Mouse (Mus musculus) 416B (cell line): ENCODE data around the gene Sec23a.
"Not testable (repeated sequence)": the region's sequence is repeated elsewhere in the genome, so short reads cannot be mapped to it uniquely, and the experiment has no call there.

ENCODE experiments used
- DNase-seq: peaks from one replicate; pipeline ENCODE4 v3.0.0; 2011; ENCODE audit warnings: low read depth

Sec23a gene

GRCm38 (mm10) chr12:59011844-59012709 lies at the start of gene Sec23a:
Sec23a (minus strand) TSS chr12:59012017.
- DNase-seq: peak; percentile 99

- peak; percentile 84 for DNase-seq
These were observed 49.3 kb upstream of the Sec23a start, which contains the start of gene Trappc6b for GRCm38 (mm10) chr12:59060993-59061595. Trappc6b (minus strand) TSS chr12:59061472.

GRCm38 (mm10) chr12:59060322-59060721 lies 48.5 kb upstream of the Sec23a start:
- peak; percentile 54 for DNase-seq

GRCm38 (mm10) chr12:59058242-59058641 lies 46.4 kb upstream of the Sec23a start:
- not testable (repeated sequence) for DNase-seq

GRCm38 (mm10) chr12:59056222-59056621 lies 44.4 kb upstream of the Sec23a start:
- no peak for DNase-seq

GRCm38 (mm10) chr12:59055196-59055850 lies 43.5 kb upstream of the Sec23a start:
- no peak for DNase-seq

GRCm38 (mm10) chr12:59053976-59054375 lies 42.2 kb upstream of the Sec23a start:
- DNase-seq: no peak

GRCm38 (mm10) chr12:59053166-59053565 lies 41.3 kb upstream of the Sec23a start:
- DNase-seq: no peak

- peak; percentile 39 for DNase-seq
These were observed 40.7 kb upstream of the Sec23a start for GRCm38 (mm10) chr12:59052470-59052869.

GRCm38 (mm10) chr12:59040851-59041250 lies 29.0 kb upstream of the Sec23a start:
- no peak for DNase-seq

GRCm38 (mm10) chr12:59039971-59040844 lies 28.4 kb upstream of the Sec23a start:
- peak; percentile 99 for DNase-seq

- peak; percentile 38 for DNase-seq
These were observed 27.5 kb upstream of the Sec23a start for GRCm38 (mm10) chr12:59039162-59039970.

- peak; percentile 74 for DNase-seq
These were observed 20.3 kb upstream of the Sec23a start for GRCm38 (mm10) chr12:59032101-59032500.

- peak; percentile 27 for DNase-seq
These were observed 9.5 kb upstream of the Sec23a start for GRCm38 (mm10) chr12:59021306-59021705.

GRCm38 (mm10) chr12:59019891-59020290 lies 8.1 kb upstream of the Sec23a start:
- no peak for DNase-seq

GRCm38 (mm10) chr12:59017970-59018369 lies 6.2 kb upstream of the Sec23a start:
- no peak for DNase-seq

- DNase-seq: peak; percentile 95
These were observed 1.4 kb upstream of the Sec23a start, which contains the start of gene Gemin2 for GRCm38 (mm10) chr12:59013234-59013633. Gemin2 (plus strand) TSS chr12:59013393.

GRCm38 (mm10) chr12:59012710-59013091 lies 884 bp upstream of the Sec23a start:
- DNase-seq: no peak

- no peak for DNase-seq
These were observed 458 bp downstream of the Sec23a start for GRCm38 (mm10) chr12:59011275-59011843.

- DNase-seq: peak; percentile 44
These were observed 1.3 kb downstream of the Sec23a start for GRCm38 (mm10) chr12:59010482-59010881.
